Mouse (Mus musculus): Measurements from ENCODE around the gene Rap1b.

GRCm38 (mm10) chr10:117828536-117828935 is 17.3 kb downstream of the Rap1b start:
- TF ChIP-seq CTCF (IDR thresholded peaks at IDR 0.05; ENCODE audit: low read depth), result no peak
- TF ChIP-seq EP300 (IDR thresholded peaks at IDR 0.05; ENCODE audit: low read depth), result no peak

Data from heart, postnatal 0 days (tissue).